ENCODE assay signal across 17 mouse cellular contexts in genomic region chr13:75702814-75703213, GRCm38 (mm10).
"Had no signal": no experiment of that assay in that cellular context is flagged by ENCODE, and none has a peak within 500 bp of the region (broad histone marks: within the 10 kb centered on the region; RNA-seq: fewer than 3 reads in every experiment).

No protein-coding gene starts in this region.

- H3K4me2 ChIP-seq: lung, embryonic 15.5 days; midbrain, embryonic 11.5 days; midbrain, embryonic 13.5 days; midbrain, embryonic 15.5 days; neural tube, embryonic 12.5 days; stomach, embryonic 15.5 days had no signal

- ATAC-seq: lung, postnatal 0 days; midbrain, embryonic 13.5 days; midbrain, embryonic 15.5 days had no signal

- H3K9me3 ChIP-seq: lung, embryonic 15.5 days; megakaryocyte, embryonic 14.5 days; midbrain, embryonic 13.5 days; midbrain, embryonic 15.5 days; neural tube, embryonic 12.5 days; stomach, embryonic 15.5 days had no signal

- H3K36me3 ChIP-seq: lung, embryonic 15.5 days; midbrain, embryonic 13.5 days; midbrain, embryonic 15.5 days; neural tube, embryonic 12.5 days; stomach, embryonic 15.5 days had no signal

- H3K27me3 ChIP-seq: lung, embryonic 15.5 days; megakaryocyte, embryonic 14.5 days; midbrain, embryonic 13.5 days; midbrain, embryonic 15.5 days; neural tube, embryonic 12.5 days; stomach, embryonic 15.5 days had no signal

- H3K4me3 ChIP-seq: lung, embryonic 15.5 days; megakaryocyte, embryonic 14.5 days; midbrain, embryonic 13.5 days; midbrain, embryonic 15.5 days; neural tube, embryonic 12.5 days; stomach, embryonic 15.5 days had no signal

- H3K9ac ChIP-seq: lung, embryonic 15.5 days; midbrain, embryonic 13.5 days; midbrain, embryonic 15.5 days; neural tube, embryonic 12.5 days; stomach, embryonic 15.5 days had no signal

- H3K27ac ChIP-seq: lung, embryonic 15.5 days; macrophage; midbrain, embryonic 13.5 days; midbrain, embryonic 15.5 days; neural tube, embryonic 12.5 days; stomach, embryonic 15.5 days; stomach, postnatal 0 days had no signal

- H3K4me1 ChIP-seq: lung, embryonic 15.5 days; midbrain, embryonic 13.5 days; midbrain, embryonic 15.5 days; neural tube, embryonic 12.5 days; stomach, embryonic 15.5 days had no signal

- DNase-seq: lung, adult 2 months; lung, postnatal 14 days; lung, postnatal 36 days; right cerebral cortex, postnatal 14 days; thymus, adult 2 months; thymus, postnatal 25 days; thymus, postnatal 4 days had no signal
